Mouse (Mus musculus) granulocyte monocyte progenitor cell, adult 5-6 weeks (primary cell): Measurements from ENCODE around the gene Nfasc. TPM values are rescaled to one million over a fixed set of nuclear protein-coding genes. Genes with fewer than 3 reads are reported as not detected.

Experiments
- ATAC-seq: replicated peaks from 2 replicates; pipeline ENCODE4 v1.8.0; 2016; ENCODE audit warnings: mild to moderate bottlenecking, moderate TSS enrichment, inconsistent platforms; ENCODE audit not compliant: poor library complexity, severe bottlenecking
- total RNA-seq, 2 experiments: library from RNA; stranded (forward) in 1 of 2; stranded (reverse) in 1 of 2; fragments of 200-712, 200-1000 nt in 1 of 2; fragments of >200 nt in 1 of 2; fragmentation: Nextera tagmentation in 1 of 2; gene quantifications; 2 replicates each; pipeline ENCODE4 v1.2.3; 2014 to 2017

Nfasc gene
- total RNA-seq, 2 experiments from 2014 or later: not detected

DNA sequence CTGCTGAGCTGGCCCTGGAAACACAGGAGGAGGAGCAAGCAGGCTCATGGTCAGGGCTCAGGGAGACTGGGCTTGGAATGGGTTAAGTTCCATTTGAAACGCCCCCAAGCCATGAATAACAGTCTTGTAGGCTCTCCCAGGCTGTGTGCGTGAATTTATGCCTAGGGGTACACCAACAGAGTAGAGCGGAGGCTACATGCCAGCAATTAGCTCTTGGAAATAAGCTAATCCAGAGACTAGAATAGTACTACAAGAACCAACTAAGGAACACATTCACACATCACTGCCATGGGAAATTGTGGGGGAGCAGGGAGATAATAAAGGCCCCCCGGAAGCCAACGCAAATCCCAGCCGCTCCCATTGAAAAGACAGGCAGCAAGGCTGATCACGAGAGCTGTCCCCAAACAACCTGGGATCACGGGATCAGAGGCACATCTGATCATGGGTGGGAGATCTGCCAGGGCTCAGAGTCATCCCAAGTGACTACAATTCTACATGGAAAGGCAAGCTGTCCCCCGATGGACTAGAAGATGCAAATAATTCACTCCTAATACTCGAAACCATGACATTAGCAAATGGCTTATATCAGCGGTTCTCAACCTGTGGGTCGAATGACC, 87.6 kb downstream of the Nfasc start:
- no peak for ATAC-seq

DNA sequence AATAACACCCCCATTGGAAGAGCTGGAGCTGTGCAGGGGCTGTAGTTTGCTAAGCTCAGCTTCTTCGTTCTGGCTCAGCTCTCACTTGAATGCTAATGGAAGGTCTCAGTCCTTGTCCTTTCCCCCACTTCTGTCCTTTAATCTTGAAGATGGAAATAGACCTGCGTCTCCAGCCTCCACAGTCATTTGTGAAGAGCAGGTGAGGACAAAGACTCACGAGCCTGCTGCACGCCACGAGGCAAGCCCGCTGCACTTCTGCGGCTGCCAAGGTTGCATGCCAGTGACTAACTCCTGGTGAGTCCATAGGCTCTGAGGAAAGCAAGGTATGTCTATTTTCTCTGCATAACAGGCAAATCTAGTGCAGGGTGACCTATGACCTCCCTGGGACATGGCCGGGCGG, 88.4 kb downstream of the Nfasc start:
- no peak for ATAC-seq

DNA sequence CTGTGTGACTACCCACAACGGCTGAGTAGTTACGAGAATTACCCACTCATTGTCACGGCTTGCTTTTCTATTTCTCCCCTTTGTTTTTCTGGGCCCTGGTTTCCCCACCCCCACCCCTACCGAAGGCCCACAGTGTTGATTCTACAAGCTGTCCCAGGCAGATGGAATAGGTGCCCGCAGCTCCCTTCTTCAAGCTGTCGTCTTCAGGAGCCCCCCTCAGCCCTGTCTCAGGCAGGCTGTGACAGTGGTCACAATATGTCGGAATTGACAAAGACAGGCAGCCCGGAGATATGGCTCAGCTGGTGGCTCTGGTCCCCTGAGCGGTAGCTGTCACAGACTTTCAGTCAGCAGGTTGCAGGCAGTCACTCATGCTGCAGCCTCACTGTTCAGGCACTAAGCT, 90.9 kb downstream of the Nfasc start:
- no peak for ATAC-seq

DNA sequence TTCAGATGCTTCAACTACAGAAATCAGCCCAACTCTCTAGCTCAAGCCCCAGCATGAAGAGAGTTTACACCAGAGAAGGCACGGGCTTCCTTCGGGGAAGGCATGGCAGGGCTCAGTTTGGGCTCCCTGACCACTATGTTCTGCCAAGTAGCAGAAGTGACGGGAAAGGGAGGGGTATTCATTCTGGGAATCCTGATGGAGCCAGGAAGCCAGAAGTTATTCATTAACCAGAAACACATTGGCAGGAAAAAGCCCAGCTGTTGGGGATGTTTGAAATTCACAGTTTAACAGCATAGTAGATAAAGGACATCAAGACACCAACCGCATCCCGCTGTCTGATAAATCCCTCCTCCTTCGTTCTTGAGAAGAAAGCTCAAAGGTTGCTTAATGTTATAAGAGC, 93.6 kb downstream of the Nfasc start:
- ATAC-seq: no peak

DNA sequence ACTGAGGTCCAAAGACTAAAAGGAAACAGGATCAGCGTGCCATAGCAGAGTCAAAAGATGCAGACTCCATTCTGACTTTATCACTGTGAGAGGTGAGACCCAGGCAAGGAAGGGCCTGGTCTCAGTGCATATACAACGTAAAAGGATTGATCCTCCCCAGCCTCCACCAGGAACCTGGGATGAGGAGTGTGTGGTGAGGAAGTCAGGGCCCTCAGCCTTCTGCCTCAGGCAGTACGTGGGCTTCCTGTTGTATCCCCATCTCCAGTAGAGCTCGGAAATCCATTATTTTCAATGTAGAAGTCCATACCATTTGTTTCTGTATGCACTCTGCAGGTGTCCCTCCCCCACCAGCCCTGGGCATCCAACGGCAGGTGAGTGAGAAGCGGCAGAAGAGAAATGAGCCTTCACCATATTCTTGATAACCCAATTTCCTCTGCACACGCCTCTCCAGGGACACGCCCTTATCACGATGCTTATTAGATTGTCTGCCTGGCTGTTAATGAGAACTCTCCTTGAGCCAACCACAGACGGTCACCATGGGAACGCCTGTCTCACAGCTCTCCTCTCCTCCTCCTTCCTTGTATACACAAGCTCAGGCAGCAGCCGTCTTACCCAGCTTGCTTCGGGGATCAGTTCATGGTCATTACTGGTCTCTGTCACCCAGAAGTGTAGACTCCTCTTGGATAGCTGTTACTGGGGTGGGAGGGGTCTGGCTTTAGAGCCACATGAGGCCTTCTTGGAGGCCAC, 100.4 kb downstream of the Nfasc start:
- ATAC-seq: no peak

DNA sequence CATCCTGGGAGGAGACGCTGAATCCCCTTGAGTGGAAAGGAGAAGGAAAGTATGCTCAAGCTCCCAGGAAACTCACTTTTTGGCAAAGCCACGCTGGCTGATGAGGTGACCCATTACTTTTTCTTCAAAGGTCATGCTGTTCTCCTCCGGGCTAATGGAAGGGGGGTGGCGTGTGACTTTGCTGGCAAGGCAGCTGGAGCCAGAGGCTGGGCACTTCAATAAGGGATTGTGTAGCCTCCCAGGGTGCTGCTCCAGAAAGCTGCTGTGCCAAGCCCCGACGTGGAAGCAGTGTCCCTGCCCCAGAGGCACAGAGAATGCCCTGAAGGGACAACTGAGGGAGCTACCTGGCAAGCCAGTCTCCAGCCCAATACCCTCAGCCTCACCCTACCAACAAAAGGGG, 101.3 kb downstream of the Nfasc start:
- ATAC-seq: no peak

DNA sequence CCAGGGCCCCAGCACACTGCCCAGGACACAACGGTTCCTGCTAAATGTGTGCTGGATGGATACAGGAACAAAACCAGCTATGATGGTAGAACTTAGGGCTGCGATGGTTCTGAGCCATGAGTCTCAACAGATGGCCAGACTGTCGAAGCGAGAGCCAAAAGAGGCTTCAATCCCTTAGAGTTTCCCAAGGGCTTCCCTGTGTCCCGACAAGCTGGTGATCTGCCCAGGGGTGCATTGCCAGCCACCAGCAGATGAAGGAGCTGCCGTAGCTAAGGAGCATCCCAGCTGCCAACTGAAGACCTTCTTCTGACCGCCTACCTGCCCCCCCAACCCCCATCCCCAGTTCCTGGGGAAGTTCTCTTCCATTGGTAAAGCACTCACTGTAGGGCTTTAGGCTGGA, 104.3 kb downstream of the Nfasc start:
- no peak for ATAC-seq

DNA sequence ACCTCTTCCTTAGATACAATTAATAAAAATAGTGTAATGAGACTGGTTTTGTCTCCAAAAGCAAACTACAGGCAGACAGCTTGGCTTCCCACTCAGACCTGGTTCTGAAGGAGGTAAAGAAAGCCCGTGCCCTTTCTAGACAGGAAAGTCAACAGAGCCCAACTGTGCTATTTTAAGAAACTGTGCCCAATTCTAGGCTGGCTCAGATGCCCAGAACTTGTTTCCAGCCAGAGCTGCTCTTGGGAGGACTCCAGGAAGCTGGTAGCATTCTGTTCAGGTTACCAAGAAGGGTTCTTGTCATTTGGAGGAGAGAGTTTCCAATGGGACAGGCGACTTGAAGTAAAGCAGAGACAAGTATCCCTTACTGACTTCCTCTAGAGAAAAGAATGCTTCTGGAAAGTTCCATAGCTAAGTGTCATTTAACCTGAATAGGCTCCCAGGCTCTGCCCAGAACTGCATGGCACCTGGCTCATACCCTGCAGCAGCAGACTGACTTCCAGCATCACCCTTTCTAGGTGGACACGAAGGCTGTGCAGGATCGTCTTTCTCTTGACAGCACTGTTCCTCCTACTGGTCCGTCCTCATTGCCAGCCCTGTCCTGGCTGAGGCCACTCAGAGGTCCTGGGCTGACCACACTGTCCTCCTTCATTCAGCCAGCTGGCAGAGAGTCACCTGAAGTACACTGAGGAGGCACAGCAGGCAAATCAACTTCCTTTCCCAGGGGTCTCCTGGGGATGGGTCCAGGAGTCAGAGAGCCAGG, 111.8 kb downstream of the Nfasc start:
- ATAC-seq: no peak

DNA sequence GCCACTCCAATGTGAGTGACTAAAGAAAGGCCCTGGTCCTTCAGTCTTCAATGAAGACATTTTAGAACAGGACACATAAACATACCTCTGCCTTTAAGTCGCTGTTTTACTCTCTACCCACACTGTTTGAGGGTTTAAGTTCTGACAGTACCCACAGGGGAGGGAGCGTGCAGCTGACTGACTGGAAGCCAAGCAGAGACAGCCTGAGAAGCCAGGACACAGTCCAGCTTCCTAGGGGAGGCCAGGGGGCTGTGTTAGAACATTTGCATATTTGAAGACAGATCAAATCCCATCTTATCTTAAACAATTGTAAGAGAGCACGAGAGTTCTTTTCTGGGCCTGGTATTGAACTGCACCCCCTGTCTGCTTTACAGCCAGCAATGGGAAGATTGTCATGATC, 113.0 kb downstream of the Nfasc start:
- no peak for ATAC-seq

DNA sequence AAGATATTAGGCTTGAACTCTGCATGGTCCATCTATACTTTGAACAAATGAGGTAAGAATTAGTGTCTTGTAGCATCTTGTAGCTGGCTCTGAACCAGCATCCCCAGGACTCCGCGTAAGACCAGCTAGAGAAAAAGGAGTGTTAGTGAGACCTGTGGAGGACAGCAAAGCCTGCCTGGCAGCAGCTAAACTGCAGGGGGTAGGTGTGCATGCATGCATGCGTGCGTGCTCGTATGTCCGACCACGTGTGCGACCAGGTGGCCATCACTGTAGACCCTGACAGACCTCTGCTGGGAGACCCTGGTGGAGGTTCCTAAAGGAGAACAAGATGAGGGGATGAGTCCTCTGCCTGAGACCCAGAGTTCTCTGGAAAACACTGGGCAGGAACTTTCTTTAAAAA, 113.4 kb downstream of the Nfasc start:
- ATAC-seq: no peak

DNA sequence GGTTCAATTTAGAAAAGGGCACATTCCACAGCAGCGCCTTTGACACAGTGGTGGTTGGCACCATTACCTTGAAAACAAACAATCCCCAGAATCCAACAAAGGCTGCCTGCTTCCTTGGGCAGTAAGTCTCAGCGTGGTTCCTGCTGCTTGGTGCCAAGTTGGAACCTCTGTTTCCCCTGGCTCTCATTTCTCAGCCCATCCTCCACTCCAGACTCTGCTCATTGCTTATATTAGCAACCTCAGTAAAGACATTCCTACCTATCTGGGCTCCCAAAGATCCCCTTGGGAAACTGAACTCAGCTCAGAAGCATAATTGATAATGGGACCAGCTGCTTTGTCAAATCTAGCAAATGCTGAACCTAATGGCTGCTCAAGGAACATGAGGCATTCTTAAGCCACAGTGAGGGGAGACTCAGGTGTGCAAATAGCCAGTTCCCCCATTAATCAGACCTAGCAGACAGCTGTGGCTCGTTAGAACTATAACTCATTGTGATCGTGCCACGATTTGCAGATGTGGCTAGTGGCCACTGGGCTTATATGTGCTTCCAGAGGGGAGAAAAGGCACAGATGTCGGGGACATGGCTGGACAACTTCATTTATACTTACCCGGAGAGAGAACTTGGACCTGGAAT, 115.4 kb downstream of the Nfasc start:
- ATAC-seq: no peak

DNA sequence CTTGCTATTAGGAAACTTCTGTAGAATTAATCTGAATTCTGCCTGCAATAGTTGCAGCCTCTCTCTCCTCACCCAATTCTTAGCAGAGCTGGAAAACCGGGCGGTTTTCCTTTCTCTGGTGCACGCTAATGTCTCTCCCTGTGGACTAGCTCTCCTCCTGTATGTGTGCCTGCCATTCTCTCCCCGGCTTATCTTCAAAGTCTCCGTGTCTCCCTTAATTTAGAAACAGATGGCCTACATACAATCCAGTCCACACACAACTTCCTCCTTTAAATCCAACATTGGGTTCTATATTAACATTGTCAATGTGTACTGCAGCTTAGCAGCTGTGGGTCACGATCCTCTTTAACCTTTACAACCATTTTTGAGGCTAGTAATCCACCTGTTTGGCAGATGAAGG, 116.6 kb downstream of the Nfasc start:
- ATAC-seq: no peak

DNA sequence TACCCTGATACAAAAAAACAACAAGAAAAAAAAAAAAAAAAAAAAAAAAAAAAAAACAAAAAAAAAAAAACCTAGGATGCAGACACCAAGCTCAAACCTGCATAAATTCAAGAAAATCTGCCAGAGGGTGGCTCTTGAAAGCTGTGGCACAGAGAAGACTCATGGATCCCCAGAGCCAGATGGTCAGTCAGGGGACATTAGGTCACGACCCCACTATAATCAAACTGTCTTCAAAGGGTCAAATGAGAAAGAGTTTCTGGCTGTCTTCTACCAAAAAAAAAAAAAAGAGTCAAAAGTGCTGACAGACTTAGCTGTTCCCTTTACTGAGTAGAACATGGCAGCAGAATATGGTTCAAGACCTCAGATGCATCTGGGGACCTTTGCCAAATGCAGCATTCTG, 117.1 kb downstream of the Nfasc start:
- ATAC-seq: no peak

DNA sequence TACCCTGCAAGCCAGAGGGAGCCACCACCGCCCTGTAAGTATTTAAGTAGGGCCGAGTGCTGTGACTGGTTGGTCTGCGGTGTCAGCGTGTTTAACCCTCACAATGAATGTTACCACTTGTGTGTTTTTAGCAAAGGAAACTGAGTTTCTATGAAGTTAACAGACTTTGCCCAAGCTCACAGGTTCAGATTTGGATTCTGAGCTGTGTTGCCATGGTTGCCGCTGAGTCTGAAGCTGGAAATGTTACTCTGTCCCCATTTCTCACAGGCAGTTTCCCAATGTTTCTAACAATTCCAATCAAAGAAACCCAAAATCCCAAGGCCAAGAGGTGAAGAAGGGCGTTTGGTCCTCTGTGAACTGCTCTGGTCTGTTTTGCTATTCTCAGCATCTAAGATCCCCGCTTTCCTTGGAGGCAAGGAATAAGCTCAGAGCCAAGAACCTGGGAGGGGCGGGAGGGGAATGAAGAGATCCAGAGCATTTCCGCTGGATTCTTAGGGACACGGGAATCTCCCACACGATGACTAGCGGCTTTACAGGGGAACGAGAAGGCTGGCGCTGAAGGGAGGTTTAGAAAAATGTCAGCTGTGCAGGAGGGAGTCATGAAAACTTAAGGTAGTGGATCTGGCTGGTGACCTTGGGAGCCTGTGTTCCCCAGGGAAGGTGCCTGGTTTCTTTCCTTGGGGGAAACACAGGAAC, 117.8 kb downstream of the Nfasc start:
- ATAC-seq: no peak

DNA sequence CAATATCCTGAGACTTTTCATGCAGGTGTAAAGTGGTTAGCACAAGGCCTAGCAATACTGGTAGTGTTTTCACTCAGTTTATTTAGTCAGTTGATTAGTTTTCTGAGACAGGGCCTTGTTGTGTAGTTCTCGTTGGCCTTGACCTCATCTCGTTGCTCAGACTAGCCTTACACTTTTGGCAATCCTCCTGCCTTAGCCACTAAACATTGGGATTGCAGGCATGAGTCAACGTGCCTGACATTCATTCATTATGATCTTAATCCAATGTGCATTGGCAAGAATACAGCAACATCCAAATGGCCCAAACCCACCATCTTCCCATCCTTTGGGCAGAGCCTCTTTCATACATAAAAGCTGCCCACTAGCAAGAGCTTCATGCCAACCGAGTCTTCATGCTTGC, 129.5 kb downstream of the Nfasc start:
- no peak for ATAC-seq

DNA sequence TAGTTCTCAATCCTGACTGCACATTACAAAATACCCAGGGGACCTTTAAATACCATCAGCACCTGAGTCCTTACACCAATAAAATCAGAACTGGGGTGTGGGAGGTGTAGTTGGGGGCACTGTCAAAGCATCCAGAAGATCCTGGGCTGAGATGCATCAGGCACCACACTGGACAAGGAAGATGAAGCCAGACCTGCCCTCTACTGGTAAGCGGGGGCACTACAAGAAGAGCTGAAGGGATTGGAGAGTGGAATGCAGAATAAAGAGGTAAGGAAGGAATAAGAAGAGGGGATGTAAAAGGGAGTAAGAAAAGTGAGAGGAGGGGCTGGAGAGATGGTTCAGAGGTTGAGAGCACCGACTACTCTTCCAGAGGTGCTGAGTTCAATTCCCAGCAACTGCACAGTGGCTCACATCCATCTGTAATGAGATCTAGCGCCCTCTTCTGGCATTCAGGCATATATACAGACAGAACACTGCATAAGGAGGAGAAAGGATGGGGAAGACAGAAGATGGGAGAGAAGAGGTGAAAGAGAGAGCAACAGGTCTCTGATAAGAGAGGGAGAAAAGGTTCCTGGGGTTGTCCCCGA, 132.5 kb downstream of the Nfasc start:
- peak; percentile 55; the same call in 1 of the 2 replicates for ATAC-seq

DNA sequence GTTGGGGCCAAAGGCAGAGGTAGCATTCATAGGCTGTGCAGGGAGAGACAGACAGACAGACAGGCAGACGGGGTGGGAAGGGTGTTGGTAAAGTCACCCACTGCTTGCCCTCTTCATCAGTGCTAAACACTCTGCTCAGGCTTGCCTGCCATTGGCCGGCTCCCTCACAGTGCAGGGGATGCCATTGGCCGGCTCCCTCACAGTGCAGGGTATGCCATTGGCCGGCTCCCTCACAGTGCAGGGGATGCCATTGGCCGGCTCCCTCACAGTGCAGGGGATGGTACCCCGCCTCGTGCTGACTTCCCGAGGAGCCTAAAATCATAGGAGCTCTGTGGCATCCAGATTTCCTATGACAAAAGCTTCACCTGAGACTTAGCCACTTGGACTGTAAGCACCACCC, 139.4 kb downstream of the Nfasc start:
- no peak for ATAC-seq

DNA sequence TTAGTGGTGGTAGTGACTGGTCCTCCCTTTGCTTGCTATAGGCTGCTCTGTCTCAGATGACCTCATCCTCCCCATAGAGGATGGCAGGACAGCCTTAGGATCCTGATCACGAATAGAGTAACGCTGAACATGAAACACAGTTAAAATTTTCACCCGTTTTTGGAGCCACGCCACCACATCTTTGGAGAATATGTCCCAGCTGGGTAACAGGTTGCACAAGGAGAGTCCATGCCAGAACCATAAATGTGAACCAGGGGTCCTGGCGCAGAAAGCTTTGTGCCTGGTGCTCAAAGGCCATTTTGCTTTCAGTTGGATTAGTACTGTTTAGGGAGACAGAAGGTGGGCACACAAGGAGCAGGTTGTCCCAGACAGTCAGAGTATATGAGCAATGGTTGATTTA, 143.6 kb downstream of the Nfasc start:
- no peak for ATAC-seq

DNA sequence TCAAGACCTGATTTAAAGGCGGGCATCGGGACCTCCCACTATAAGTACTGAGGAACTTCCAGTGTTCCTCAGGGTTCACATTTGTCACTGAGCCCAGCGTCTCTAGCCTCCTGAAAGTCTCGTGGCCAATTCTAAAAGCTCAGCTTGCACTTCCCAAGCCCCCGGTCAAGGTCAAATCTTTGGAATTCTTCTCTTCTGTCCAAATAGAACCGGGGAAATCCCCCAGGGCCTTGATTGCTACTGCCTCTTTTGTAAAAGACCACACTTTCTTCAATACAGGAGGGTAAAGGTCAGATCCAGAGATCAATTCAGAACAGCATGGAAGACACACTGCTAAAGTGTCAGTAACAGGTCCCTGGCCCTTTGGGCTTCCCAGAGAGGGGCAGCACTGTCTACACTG, 145.9 kb downstream of the Nfasc start:
- no peak for ATAC-seq

DNA sequence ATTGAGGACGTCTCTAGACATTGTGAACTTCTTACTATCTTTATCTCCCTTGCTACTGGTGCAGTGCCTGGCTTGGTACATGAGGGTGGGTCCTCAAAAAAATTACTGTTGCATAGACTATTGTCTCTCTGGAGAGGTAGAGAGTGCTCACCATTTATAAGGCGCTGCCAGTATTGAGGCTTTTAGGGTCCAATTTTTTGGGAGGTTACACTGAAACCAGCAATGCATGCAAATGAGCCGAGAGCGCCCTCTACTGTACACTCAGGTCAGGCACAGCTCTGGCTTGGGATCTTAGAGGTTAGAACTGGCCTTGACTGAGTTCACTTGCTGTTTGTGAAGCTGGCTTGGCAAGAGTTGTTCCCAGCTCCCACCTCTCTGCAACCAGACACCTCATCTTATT, 147.0 kb downstream of the Nfasc start:
- peak; percentile 50; the same call in 1 of the 2 replicates for ATAC-seq
